Mouse (Mus musculus) hindbrain, embryonic 14.5 days (tissue): ENCODE measurements around the gene Stox2. TPM values are rescaled to one million over a fixed set of nuclear protein-coding genes. Genes with fewer than 3 reads are reported as not detected.

Experiments
- ATAC-seq: fragments of 200-750 bp; cut with Nextera tagmentation; 2 replicates; pipeline ENCODE4 v1.8.0; 2017; ENCODE audit warnings: moderate number of reproducible peaks, mild to moderate bottlenecking, moderate TSS enrichment, moderate library complexity; ENCODE audit not compliant: low FRiP score
- DNase-seq: peaks from one replicate; pipeline ENCODE4 v3.0.0-alpha.2; 2015; ENCODE audit warnings: low spot score
- H3K27ac ChIP-seq: fragments of 300-500 bp; sonication (generic); 2 replicates; pipeline ENCODE4 v1.5.1; 2014; ENCODE audit warnings: mild to moderate bottlenecking, moderate library complexity
- H3K27me3 ChIP-seq: fragments of 300-500 bp; sonication (generic); 2 replicates; pipeline ENCODE4 v1.6.1; 2014; ENCODE audit warnings: mild to moderate bottlenecking, low read length, mixed read lengths; ENCODE audit not compliant: control insufficient read depth, insufficient read depth
- H3K36me3 ChIP-seq: fragments of 300-500 bp; sonication (generic); replicated peaks from 2 replicates; pipeline ENCODE4 v1.6.1; 2014; ENCODE audit not compliant: control insufficient read depth, insufficient read depth
- H3K4me1 ChIP-seq: fragments of 300-500 bp; sonication (generic); replicated peaks from 2 replicates; pipeline ENCODE4 v1.6.1; 2014; ENCODE audit warnings: antibody characterized with exemption, low read length, mixed read lengths; ENCODE audit not compliant: control insufficient read depth, insufficient read depth
- H3K4me2 ChIP-seq: fragments of 300-500 bp; sonication (generic); replicated peaks from 2 replicates; pipeline ENCODE4 v1.6.1; 2014; ENCODE audit warnings: mild to moderate bottlenecking, moderate library complexity
- H3K4me3 ChIP-seq: fragments of 300-500 bp; sonication (generic); replicated peaks from 2 replicates; pipeline ENCODE4 v1.5.1; 2014; ENCODE audit warnings: mild to moderate bottlenecking, low read length
- H3K9ac ChIP-seq: fragments of 300-500 bp; sonication (generic); 2 replicates; pipeline ENCODE4 v1.6.1; 2014
- H3K9me3 ChIP-seq: fragments of 300-500 bp; sonication (generic); 2 replicates; pipeline ENCODE4 v1.6.1; 2016; ENCODE audit warnings: low read length; ENCODE audit not compliant: control insufficient read depth
- WGBS: fragments of 180-500 bp; shearing (Covaris S2); extraction: QIAGEN DNeasy Blood & Tissue Kit; methylation state at CpG from one replicate; pipeline ENCODE4 v1.1.7; 2014; 5-methylcytosine and 5-hydroxymethylcytosine counted together
- polyA plus RNA-seq: library from polyadenylated mRNA; unstranded; fragments of >200 nt; fragmentation: Nextera tagmentation; extraction: Ambion mirVana; gene quantifications from 2 replicates; pipeline ENCODE4 v1.2.1, GENCODE M21; 2014

The Stox2 gene
- polyA plus RNA-seq = 39.9 and 46.5 TPM in 2 replicates

GRCm38 (mm10) chr8:47446312-47447046 is at the start of gene Stox2:
Stox2 (minus strand) TSS chr8:47446362.
- no peaks in the 10 kb centered on the region for H3K4me1 ChIP-seq
- DNase-seq = no peak
- no peaks in the 10 kb centered on the region for H3K36me3 ChIP-seq
- no peaks in the 10 kb centered on the region for H3K27me3 ChIP-seq
- no peak within 1 kb of the TSS for H3K4me2 ChIP-seq
- H3K4me3 ChIP-seq = no peak within 1 kb of the TSS
- 81% methylated on average over 19 of the region's 19 CpGs for WGBS
- H3K27ac ChIP-seq = no peak within 1 kb of the TSS
- no peak for ATAC-seq
- no peaks in the 10 kb centered on the region for H3K9me3 ChIP-seq
- no peak within 1 kb of the TSS for H3K9ac ChIP-seq

DNA sequence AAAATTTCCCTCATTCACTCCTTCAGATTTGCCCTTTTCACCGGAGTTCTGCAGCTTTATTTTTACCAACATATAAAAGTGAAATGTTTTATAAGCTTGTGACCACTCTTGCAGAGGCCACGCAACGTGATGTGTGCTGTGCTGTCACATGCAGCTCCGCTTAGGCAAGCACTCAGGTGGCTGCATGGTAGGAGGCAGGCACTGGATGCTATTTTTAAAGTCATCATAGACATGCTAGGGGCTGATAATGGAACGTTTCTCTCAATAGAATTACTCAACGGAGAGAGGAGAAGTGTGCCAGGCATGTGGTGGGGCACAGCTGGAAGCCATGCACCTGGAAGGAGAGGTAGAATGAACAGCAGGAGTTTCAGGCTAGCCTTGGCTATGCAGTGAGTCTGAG is 49.3 kb upstream of the Stox2 start:
- Histone ChIP-seq H3K27me3 (no peaks in the 10 kb centered on the region), H3K4me3 (no peak overlapping the region), H3K4me1 (no peaks in the 10 kb centered on the region), H3K36me3 (peaks cover 99% of the 10 kb centered on the region), H3K27ac (no peak overlapping the region), H3K4me2 (no peak overlapping the region), H3K9me3 (no peaks in the 10 kb centered on the region), H3K9ac (no peak overlapping the region)
- ATAC-seq = no peak
- no peak for DNase-seq
- WGBS = 89% methylated on average over 6 of the region's 6 CpGs

DNA sequence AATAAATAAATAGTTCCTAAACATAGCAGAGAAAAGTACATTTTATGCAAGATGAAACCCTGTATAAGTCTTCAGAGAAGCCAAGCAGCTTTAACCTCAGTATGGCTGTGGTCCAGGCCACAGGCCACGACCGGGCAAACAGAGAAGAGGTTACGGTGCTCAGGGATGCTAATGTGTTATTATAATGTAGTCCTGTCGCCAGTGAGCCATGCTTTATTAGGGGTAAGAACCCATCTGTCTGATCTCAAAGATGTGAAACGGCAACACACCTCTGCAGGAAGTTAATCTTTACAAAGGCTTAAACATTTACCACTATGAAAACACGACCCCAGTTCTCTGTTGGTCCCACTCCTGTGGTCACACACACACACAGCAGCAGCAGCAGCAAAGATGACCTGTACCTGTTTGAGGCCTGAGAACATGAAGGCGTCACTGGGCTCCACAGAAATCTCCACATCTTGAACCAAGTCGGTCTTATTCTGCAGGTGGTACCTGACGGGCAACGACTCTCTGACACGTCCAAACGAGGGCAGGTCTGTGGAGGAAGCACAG is 48.5 kb upstream of the Stox2 start:
- Histone ChIP-seq H3K4me2 (no peak overlapping the region), H3K4me1 (no peaks in the 10 kb centered on the region), H3K27ac (no peak overlapping the region), H3K9me3 (no peaks in the 10 kb centered on the region), H3K4me3 (no peak overlapping the region), H3K27me3 (no peaks in the 10 kb centered on the region), H3K9ac (no peak overlapping the region), H3K36me3 (peaks cover 97% of the 10 kb centered on the region)
- ATAC-seq = no peak
- 85% methylated on average over 12 of the region's 12 CpGs for WGBS
- no peak for DNase-seq

DNA sequence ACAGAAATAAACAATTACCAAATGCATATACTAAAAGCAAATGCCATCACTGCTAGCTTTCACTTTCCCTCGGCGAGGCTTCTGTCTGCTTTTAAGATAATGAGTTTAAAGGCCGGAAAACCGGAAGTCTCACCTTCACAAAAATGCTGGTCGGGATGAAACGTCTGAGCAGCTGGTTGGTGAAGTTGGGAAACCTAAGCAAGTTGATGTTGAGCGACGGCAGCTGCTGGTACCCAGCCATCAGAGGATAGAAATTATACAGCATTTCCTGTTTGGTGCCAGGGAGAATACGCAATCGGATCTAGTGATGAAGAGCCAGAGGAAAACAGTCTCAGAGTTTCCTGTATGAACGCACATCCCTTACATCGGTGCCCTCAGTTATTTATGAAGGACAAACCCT is 46.9 kb upstream of the Stox2 start:
- no peak overlapping the region for H3K4me2 ChIP-seq
- peaks cover 86% of the 10 kb centered on the region for H3K36me3 ChIP-seq
- H3K27me3 ChIP-seq = no peaks in the 10 kb centered on the region
- WGBS = 95% methylated on average over 12 of the region's 12 CpGs
- H3K9me3 ChIP-seq = no peaks in the 10 kb centered on the region
- H3K27ac ChIP-seq = no peak overlapping the region
- ATAC-seq (no peak), DNase-seq (no peak)
- no peaks in the 10 kb centered on the region for H3K4me1 ChIP-seq
- no peak overlapping the region for H3K9ac ChIP-seq
- H3K4me3 ChIP-seq = no peak overlapping the region

DNA sequence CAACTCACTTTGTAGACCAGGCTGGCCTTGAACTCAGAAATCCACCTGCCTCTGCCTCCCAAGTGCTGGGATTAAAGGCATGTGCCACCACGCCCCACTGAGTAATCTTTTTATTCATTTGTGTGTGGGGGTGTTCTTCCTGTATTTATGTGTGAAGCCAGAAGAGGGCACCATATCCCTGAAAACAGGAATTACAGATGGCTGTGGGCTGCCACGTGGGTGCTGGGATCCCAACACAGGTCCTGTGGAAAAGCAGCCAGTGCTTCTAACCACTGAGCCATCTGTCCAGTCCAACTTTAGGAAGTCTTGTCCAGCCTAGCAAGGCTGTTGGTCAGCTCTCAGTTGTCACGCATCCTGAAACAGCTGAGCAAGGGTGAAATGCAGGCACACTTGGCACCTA is 41.1 kb upstream of the Stox2 start:
- H3K27ac ChIP-seq = no peak overlapping the region
- no peak for ATAC-seq
- no peak for DNase-seq
- no peak overlapping the region for H3K9ac ChIP-seq
- peaks cover 33% of the 10 kb centered on the region for H3K36me3 ChIP-seq
- no peaks in the 10 kb centered on the region for H3K4me1 ChIP-seq
- H3K4me2 ChIP-seq = no peak overlapping the region
- no peak overlapping the region for H3K4me3 ChIP-seq
- H3K27me3 ChIP-seq = no peaks in the 10 kb centered on the region
- 91% methylated on average over 3 of the region's 3 CpGs for WGBS
- 0 out of 2 replicates have a peak, but pooled peaks cover 3% of the 10 kb centered on the region for H3K9me3 ChIP-seq

DNA sequence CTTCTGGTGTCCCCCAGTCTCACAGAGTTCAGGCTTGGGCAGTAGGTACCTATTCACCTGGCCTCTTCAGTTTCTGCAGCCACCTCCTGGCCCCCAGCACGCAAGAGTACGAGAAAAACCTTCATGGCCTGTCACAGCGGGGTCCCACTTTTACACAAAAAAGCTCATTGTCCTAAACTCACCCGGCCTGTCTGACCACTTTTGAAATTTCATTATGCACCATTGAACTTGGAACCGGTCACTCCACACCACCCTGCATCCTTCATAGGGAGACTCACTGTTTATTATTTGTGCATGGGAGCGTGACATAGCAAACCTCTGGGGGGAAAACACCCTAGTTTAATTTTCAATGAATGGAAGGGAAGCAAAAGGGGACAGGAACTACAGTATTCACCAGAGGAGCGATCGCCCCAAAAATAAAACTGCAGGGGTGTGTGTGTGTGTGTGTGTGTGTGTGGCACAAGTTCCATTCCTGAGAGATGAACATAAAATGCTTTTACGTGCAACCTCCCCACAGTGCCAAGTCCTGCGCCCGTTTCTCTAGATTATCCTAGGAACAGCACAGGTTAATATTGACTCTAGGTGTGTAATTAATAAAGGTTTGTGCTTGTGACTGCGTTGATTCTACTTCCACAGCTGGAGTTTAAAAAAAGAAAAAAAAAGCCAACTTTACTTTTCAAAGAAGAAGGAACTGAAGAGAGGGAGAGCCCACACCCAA is 36.4 kb upstream of the Stox2 start:
- Histone ChIP-seq H3K4me2 (no peak overlapping the region), H3K9ac (no peak overlapping the region), H3K4me3 (no peak overlapping the region), H3K4me1 (no peaks in the 10 kb centered on the region), H3K9me3 (0 out of 2 replicates have a peak, but pooled peaks cover 3% of the 10 kb centered on the region), H3K27me3 (no peaks in the 10 kb centered on the region), H3K27ac (no peak overlapping the region), H3K36me3 (0 out of 2 replicates have a peak, but pooled peaks cover 5% of the 10 kb centered on the region)
- DNase-seq (no peak), ATAC-seq (no peak)
- WGBS = 53% methylated on average over 12 of the region's 12 CpGs

GRCm38 (mm10) chr8:47480039-47480438 is 33.9 kb upstream of the Stox2 start:
- 69% methylated on average over 7 of the region's 7 CpGs for WGBS
- Histone ChIP-seq H3K9ac (no peak overlapping the region), H3K4me1 (no peaks in the 10 kb centered on the region), H3K36me3 (no peaks in the 10 kb centered on the region), H3K4me3 (no peak overlapping the region), H3K27ac (no peak overlapping the region), H3K9me3 (no peaks in the 10 kb centered on the region), H3K27me3 (no peaks in the 10 kb centered on the region), H3K4me2 (no peak overlapping the region)
- ATAC-seq (peak; percentile 80), DNase-seq (peak; percentile 58)

- no peak overlapping the region for H3K9ac ChIP-seq
- no peak overlapping the region for H3K4me2 ChIP-seq
- DNase-seq = no peak
- 74% methylated on average over 10 of the region's 10 CpGs for WGBS
- H3K27ac ChIP-seq = no peak overlapping the region
- H3K36me3 ChIP-seq = no peaks in the 10 kb centered on the region
- no peaks in the 10 kb centered on the region for H3K4me1 ChIP-seq
- H3K27me3 ChIP-seq = no peaks in the 10 kb centered on the region
- ATAC-seq = no peak
- H3K4me3 ChIP-seq = no peak overlapping the region
- H3K9me3 ChIP-seq = peaks cover 6% of the 10 kb centered on the region
Measured at GRCm38 (mm10) chr8:47461650-47462049, 15.5 kb upstream of the Stox2 start.

DNA sequence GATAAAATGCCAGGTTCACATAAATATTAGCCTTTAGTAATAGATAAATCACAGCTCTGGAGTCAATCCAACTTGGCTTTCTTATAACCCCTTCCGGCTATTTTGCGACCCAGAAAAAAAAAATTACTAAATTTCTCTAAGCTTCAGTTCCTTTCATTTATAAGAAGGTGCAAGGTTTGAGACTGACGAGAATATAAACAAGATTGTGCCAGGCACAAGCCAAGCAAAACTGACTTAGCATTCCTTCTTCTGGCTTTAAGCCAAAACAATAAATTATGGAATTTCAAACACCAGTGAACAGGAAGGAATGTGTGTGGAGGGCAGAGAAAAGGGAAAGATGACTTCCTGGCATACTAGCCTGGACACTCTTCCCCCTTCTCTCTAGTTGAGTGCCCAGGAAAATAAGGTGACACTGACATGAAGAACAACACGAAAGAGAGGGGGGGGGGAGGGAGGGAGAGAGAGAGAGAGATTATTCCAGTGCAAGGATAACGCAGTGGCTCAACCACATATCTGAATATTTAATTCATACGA is 13.1 kb upstream of the Stox2 start:
- Histone ChIP-seq H3K4me1 (no peaks in the 10 kb centered on the region), H3K9me3 (peaks cover 6% of the 10 kb centered on the region), H3K36me3 (no peaks in the 10 kb centered on the region), H3K27ac (no peak overlapping the region), H3K4me2 (no peak overlapping the region), H3K9ac (no peak overlapping the region), H3K27me3 (no peaks in the 10 kb centered on the region), H3K4me3 (no peak overlapping the region)
- no peak for ATAC-seq
- WGBS = 77% methylated on average over 6 of the region's 6 CpGs
- no peak for DNase-seq
